In genomic region chr9:54068032-54068649, GRCm38 (mm10) we compare ENCODE assay signal across 8 mouse cellular contexts. TPM values are rescaled to one million over a fixed set of nuclear protein-coding genes. Genes with fewer than 3 reads are reported as not detected.
DNase-seq lines count a peak whose midpoint lies in the region; ATAC-seq and TF ChIP-seq lines count a peak whose summit lies in the region.

TSS of gene Tnfaip8l3 (minus strand) at chr9:54068388.

- no peaks in the 10 kb centered on the region for H3K36me3 ChIP-seq in forebrain, embryonic 13.5 days (ENCODE audit: poor library complexity, severe bottlenecking)
- no peaks in the 10 kb centered on the region for H3K36me3 ChIP-seq in hindbrain, embryonic 13.5 days
- no peaks in the 10 kb centered on the region for H3K36me3 ChIP-seq in stomach, embryonic 15.5 days

- peaks cover 23% of the 10 kb centered on the region for H3K4me1 ChIP-seq in forebrain, embryonic 13.5 days
- H3K4me1 ChIP-seq in hindbrain, embryonic 13.5 days (replicated peaks): peaks cover 27% of the 10 kb centered on the region
- 0 out of 2 replicates have a peak, but pooled peaks cover 3% of the 10 kb centered on the region for H3K4me1 ChIP-seq in stomach, embryonic 15.5 days

- intact Hi-C loops in left cerebral cortex, adult 2 months (cut with DNase I): no loop called here

- no peaks in the 10 kb centered on the region for H3K9me3 ChIP-seq in forebrain, embryonic 13.5 days (replicated peaks)
- no peaks in the 10 kb centered on the region for H3K9me3 ChIP-seq in hindbrain, embryonic 13.5 days
- H3K9me3 ChIP-seq in stomach, embryonic 15.5 days: no peaks in the 10 kb centered on the region

- no peak within 1 kb of the TSS for H3K27ac ChIP-seq in forebrain, embryonic 13.5 days
- H3K27ac ChIP-seq in hindbrain, embryonic 13.5 days: no peak within 1 kb of the TSS
- peak within 1 kb of the TSS; percentile 36 for H3K27ac ChIP-seq in left cerebral cortex, adult 2 months
- no peak within 1 kb of the TSS for H3K27ac ChIP-seq in stomach, embryonic 15.5 days

- peaks cover 21% of the 10 kb centered on the region for H3K27me3 ChIP-seq in forebrain, embryonic 13.5 days
- H3K27me3 ChIP-seq in hindbrain, embryonic 13.5 days: peaks cover 49% of the 10 kb centered on the region
- H3K27me3 ChIP-seq in stomach, embryonic 15.5 days (replicated peaks): peaks cover 16% of the 10 kb centered on the region

- peak within 1 kb of the TSS; percentile 55 for H3K4me3 ChIP-seq in forebrain, embryonic 13.5 days
- H3K4me3 ChIP-seq in hindbrain, embryonic 13.5 days: peak within 1 kb of the TSS; percentile 48
- H3K4me3 ChIP-seq in left cerebral cortex, adult 2 months: peak within 1 kb of the TSS; percentile 52
- H3K4me3 ChIP-seq in stomach, embryonic 15.5 days (replicated peaks): peak within 1 kb of the TSS; percentile 45

- no peak for TF ChIP-seq CTCF in left cerebral cortex, adult 2 months (IDR thresholded peaks at IDR 0.05)

- peak within 1 kb of the TSS; percentile 99 for H3K4me2 ChIP-seq in forebrain, embryonic 13.5 days
- H3K4me2 ChIP-seq in hindbrain, embryonic 13.5 days: peak within 1 kb of the TSS; percentile 99
- peak within 1 kb of the TSS; percentile 95 for H3K4me2 ChIP-seq in stomach, embryonic 15.5 days

- WGBS in forebrain, embryonic 13.5 days: under 1% methylated on average over 27 of the region's 35 CpGs
- WGBS in hindbrain, embryonic 13.5 days: under 1% methylated on average over 35 of the region's 35 CpGs
- WGBS in stomach, embryonic 15.5 days: under 1% methylated on average over 34 of the region's 35 CpGs

- H3K9ac ChIP-seq in forebrain, embryonic 13.5 days: peak within 1 kb of the TSS; percentile 71
- H3K9ac ChIP-seq in hindbrain, embryonic 13.5 days: peak within 1 kb of the TSS; percentile 70
- no peak within 1 kb of the TSS for H3K9ac ChIP-seq in stomach, embryonic 15.5 days

- peak; percentile 87 for ATAC-seq in forebrain, embryonic 13.5 days
- ATAC-seq in hindbrain, embryonic 13.5 days (ENCODE audit: low FRiP score): peak; percentile 90
- 0 out of 2 replicates have a peak, but pooled peaks have one; percentile 9 for ATAC-seq in megakaryocyte, adult 5-6 weeks (ENCODE audit: poor library complexity, severe bottlenecking)
- ATAC-seq in stomach, embryonic 15.5 days (ENCODE audit: insufficient read depth, low FRiP score, low read depth): peak; percentile 70
- no peak for ATAC-seq in CD4-positive, CD25-positive, alpha-beta regulatory T cell, adult 4 months

- peak; percentile 36 for DNase-seq in urinary bladder, adult 2 months (ENCODE audit: low spot score)
- no peak for DNase-seq in urinary bladder, postnatal 4 days (ENCODE audit: low spot score in 2 of 2)
- peak in 1 of 2 experiments; percentile 48 for DNase-seq in left cerebral cortex, adult 2 months (ENCODE audit: extremely low spot score in 1 of 2, low spot score in 2 of 2)

RNA-seq across cellular contexts. Expression of gene Tnfaip8l3, which starts in this region (rescaled TPM):
- 1.9 and 2.1 TPM in 2 replicates for polyA plus RNA-seq in urinary bladder, adult 2 months (2012; rRNA removed)
- 0.12 and 0.19 TPM in 2 replicates for polyA plus RNA-seq in forebrain, embryonic 13.5 days (2015; fragmentation: Nextera tagmentation; extraction: Ambion mirVana)
- polyA plus RNA-seq in hindbrain, embryonic 13.5 days (2015; fragmentation: Nextera tagmentation; extraction: Ambion mirVana): 0.43 and 0.58 TPM in 2 replicates
- total RNA-seq in left cerebral cortex, adult 2 months (2021): 1 to 10 TPM; 7.9 to 8.6 TPM
- not detected in 2 replicates for total RNA-seq in megakaryocyte, adult 5-6 weeks (2015)
- total RNA-seq in megakaryocyte, adult 5-6 weeks (2017): 0.44 TPM in 1 of 2 replicates, not detected in the other
- polyA plus RNA-seq in stomach, embryonic 15.5 days (2015; fragmentation: Nextera tagmentation; extraction: Ambion mirVana): 0.21 and 0.35 TPM in 2 replicates
- not detected for polyA plus RNA-seq in CD4-positive, CD25-positive, alpha-beta regulatory T cell, adult 4 months (2017; shearing (Covaris generic))

Comparison
In these comparisons a context has a peak if more than half of its experiments do, and no peak if none do; other contexts are left out.
1. RNA of gene Tnfaip8l3 (total RNA-seq): 7.9 to 8.6 TPM in left cerebral cortex, adult 2 months; 0.44 TPM in megakaryocyte, adult 5-6 weeks; every median in the first group is over 4 times any median in the second.
2. Peak in ATAC-seq, H3K4me3 ChIP-seq, H3K9ac ChIP-seq and H3K4me2 ChIP-seq in forebrain, embryonic 13.5 days; RNA of the gene not detected or under 1 TPM.
3. Peak in ATAC-seq, H3K4me3 ChIP-seq, H3K9ac ChIP-seq and H3K4me2 ChIP-seq in hindbrain, embryonic 13.5 days; RNA of the gene not detected or under 1 TPM.
4. Peak in ATAC-seq in megakaryocyte, adult 5-6 weeks; RNA of the gene not detected or under 1 TPM.
5. Peak in ATAC-seq, H3K4me3 ChIP-seq and H3K4me2 ChIP-seq in stomach, embryonic 15.5 days; RNA of the gene not detected or under 1 TPM.
6. Peak in every context shown above with its lines, with median percentiles within 50 percentile points of each other: H3K4me2 ChIP-seq and H3K4me3 ChIP-seq.